Mouse (Mus musculus): Measurements from ENCODE around the gene Islr2.
A peak's percentile ranks its signal among the peaks of the same experiment; 100 is the strongest.

DNA sequence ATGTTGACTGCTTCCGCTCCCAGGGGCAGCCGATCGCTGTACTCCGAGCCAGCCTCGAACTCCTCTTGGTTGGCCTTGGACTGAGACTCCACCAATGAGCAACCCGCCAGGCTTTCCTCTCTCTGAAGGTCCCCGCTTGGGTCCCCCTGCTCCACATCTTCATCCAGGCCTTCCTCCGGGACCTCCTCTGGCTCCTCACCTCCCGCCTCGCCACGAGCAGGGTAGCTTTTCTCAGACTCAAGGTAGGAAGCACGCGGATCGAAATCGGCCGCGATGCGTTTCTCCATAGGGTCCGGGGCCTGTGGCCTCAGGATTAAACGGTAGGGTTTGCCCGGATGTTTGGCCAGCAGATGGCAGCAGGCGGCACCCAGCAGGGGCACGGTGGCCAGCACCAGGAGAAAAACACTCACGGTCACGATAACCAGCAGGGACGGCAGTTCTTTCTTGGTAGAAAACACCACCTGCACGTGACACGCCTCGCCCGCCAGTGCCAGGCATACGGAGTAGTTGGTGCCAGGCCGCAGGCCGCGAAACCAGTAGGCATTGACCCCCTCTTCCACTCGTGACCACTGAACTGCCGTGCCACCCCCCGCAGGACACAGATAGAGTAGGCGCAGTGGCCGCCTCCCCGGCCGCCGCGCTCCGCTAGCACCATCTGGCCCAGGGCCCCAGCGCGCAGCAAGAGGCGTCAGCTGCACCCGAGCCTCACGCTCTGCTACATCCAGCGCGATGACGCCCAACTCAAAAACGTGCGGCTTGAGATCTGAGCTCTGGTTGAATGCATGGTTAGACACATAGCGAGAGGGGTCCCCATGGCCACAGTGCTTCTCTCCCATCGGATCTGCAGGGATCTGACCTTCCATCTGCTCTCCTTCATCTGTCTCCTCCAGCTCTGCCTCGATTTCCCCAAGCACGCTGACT lies 6.1 kb downstream of the Islr2 start:
- TF ChIP-seq CTCF (IDR thresholded peaks at IDR 0.05; ENCODE audit: low read depth) = peak; percentile 76
- no peak for TF ChIP-seq EP300 (IDR thresholded peaks at IDR 0.05; ENCODE audit: low read depth)
